Mouse (Mus musculus) bone marrow macrophage, adult 2 months (primary cell): ENCODE measurements around the gene Tufm.

Experiments used
- CTCF ChIP-seq: IDR thresholded peaks from 2 replicates; pipeline ENCODE4 v1.5.1; 2012; ENCODE audit warnings: low read depth, mild to moderate bottlenecking, low read length, moderate library complexity
- POLR2A ChIP-seq: IDR thresholded peaks from 2 replicates; pipeline ENCODE4 v1.6.1; 2012; ENCODE audit warnings: mild to moderate bottlenecking, low read depth, low read length, borderline replicate concordance

GRCm38 (mm10) chr7:126467834-126468627 lies 19.1 kb upstream of the Tufm start:
- TF ChIP-seq CTCF, result no peak
- TF ChIP-seq POLR2A, result no peak
